Mouse (Mus musculus) lung, postnatal 0 days (tissue): ENCODE data around the gene Klhl7.

Source experiments
- CTCF ChIP-seq: IDR thresholded peaks from 2 replicates; pipeline ENCODE4 v1.5.1; 2016; ENCODE audit warnings: antibody characterized with exemption, mild to moderate bottlenecking
- EP300 ChIP-seq: IDR thresholded peaks from 2 replicates; pipeline ENCODE4 v1.6.1; 2016; ENCODE audit warnings: antibody characterized with exemption, mild to moderate bottlenecking, control low read depth

- TF ChIP-seq EP300, result no peak
- no peak for TF ChIP-seq CTCF
These were observed 108.1 kb downstream of the Klhl7 start for GRCm38 (mm10) chr5:24208505-24208904.
